Mouse (Mus musculus) liver, postnatal 0 days (tissue): Measurements from ENCODE around the gene 0610030E20Rik. TPM values are rescaled to one million over a fixed set of nuclear protein-coding genes. Genes with fewer than 3 reads are reported as not detected.
A peak's percentile ranks its signal among the peaks of the same experiment; 100 is the strongest.

Experiments used
- ATAC-seq: fragments of 200-750 bp; cut with Nextera tagmentation; 2 replicates; pipeline ENCODE4 v1.8.0; 2017; ENCODE audit warnings: mild to moderate bottlenecking, moderate library complexity
- DNase-seq: peaks from one replicate; pipeline ENCODE4 v3.0.0-alpha.2; 2016
- H3K27ac ChIP-seq: fragments of 300-500 bp; sonication (generic); 2 replicates; pipeline ENCODE4 v1.5.1; 2014; ENCODE audit warnings: antibody characterized with exemption, moderate library complexity, mild to moderate bottlenecking, low read depth
- H3K27me3 ChIP-seq: fragments of 300-500 bp; sonication (generic); 2 replicates; pipeline ENCODE4 v1.6.1; 2014; ENCODE audit warnings: low read length, control low read depth, mixed read lengths; ENCODE audit not compliant: insufficient read depth
- H3K36me3 ChIP-seq: fragments of 300-500 bp; sonication (generic); replicated peaks from 2 replicates; pipeline ENCODE4 v1.6.1; 2014; ENCODE audit warnings: mild to moderate bottlenecking, control low read depth, low read length, moderate library complexity, mixed read lengths; ENCODE audit not compliant: insufficient read depth
- H3K4me1 ChIP-seq: fragments of 300-500 bp; sonication (generic); 2 replicates; pipeline ENCODE4 v1.6.1; 2014; ENCODE audit warnings: antibody characterized with exemption, mild to moderate bottlenecking, control low read depth; ENCODE audit not compliant: insufficient read depth
- H3K4me2 ChIP-seq: fragments of 300-500 bp; sonication (generic); 2 replicates; pipeline ENCODE4 v1.6.1; 2014; ENCODE audit warnings: low read depth, mild to moderate bottlenecking, low read length, moderate library complexity, mixed read lengths
- H3K4me3 ChIP-seq: fragments of 300-500 bp; sonication (generic); 2 replicates; pipeline ENCODE4 v1.5.1; 2014; ENCODE audit warnings: low read depth, low read length
- H3K9ac ChIP-seq: fragments of 300-500 bp; sonication (generic); replicated peaks from 2 replicates; pipeline ENCODE4 v1.6.1; 2014; ENCODE audit warnings: mild to moderate bottlenecking, moderate library complexity
- H3K9me3 ChIP-seq: fragments of 300-500 bp; sonication (generic); 2 replicates; pipeline ENCODE4 v1.6.1; 2016; ENCODE audit warnings: mild to moderate bottlenecking, control low read depth, low read length, mixed read lengths
- CTCF ChIP-seq: sonication (generic); IDR thresholded peaks from 2 replicates; pipeline ENCODE4 v1.5.1; 2016; ENCODE audit warnings: antibody characterized with exemption, low read depth
- EP300 ChIP-seq: IDR thresholded peaks from 2 replicates; pipeline ENCODE4 v1.6.1; 2016; ENCODE audit warnings: antibody characterized with exemption, low read depth, mild to moderate bottlenecking
- WGBS: fragments of 180-500 bp; shearing (Covaris S2); extraction: QIAGEN DNeasy Blood & Tissue Kit; methylation state at CpG from one replicate; pipeline ENCODE4 v1.1.7; 2014; ENCODE audit not compliant: insufficient replicate concordance; 5-methylcytosine and 5-hydroxymethylcytosine counted together
- polyA plus RNA-seq: library from polyadenylated mRNA; unstranded; fragments of >200 nt; fragmentation: Nextera tagmentation; extraction: Ambion mirVana; gene quantifications from 2 replicates; pipeline ENCODE4 v1.2.1, GENCODE M21; 2015

0610030E20Rik gene
- polyA plus RNA-seq, 1 experiment from 2014 or later, result 13.3 TPM

DNA sequence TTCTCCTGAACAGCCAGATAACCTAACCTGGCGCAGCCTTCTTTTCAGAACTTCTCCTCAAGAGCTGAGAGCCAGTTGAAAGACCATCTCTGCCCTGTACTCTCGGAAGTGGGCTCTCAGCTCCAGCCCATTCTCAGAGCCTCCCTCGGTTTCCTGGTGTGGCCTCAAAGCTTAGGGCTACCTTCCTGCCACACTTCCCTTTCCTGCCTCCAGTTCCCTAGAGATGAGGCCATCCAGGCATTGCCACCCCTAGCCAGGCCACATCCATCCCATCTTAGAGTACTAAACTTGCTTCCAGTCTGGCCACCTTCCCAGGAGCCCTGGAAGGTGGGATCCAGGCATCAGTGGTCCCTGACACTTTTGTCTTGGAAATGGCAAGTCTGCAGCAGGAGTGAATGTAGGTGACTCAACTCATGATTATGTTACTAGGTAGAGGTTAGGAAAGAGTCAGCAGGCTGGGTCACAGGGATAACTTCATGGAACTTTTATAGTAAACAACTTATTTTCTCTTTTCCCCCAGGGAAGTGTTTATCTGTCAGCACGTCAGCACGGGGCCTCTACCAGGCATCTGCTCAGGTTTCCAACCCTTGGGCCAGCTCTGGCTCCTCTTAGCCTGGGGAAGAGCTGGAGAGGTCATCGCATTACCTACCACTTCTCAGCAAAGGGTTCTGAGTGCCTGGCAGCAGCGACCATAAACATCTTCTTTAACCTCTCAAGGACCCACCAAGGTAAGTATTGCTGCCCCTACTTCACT, 32.4 kb downstream of the 0610030E20Rik start:
- 0 out of 2 replicates have a peak, but pooled peaks cover 6% of the 10 kb centered on the region for H3K36me3 ChIP-seq
- no peak for DNase-seq
- peak overlapping the region; percentile 75 for H3K4me3 ChIP-seq
- H3K27ac ChIP-seq, result peak overlapping the region; percentile 86
- peak; percentile 20 for ATAC-seq
- H3K9ac ChIP-seq, result peak overlapping the region; percentile 79
- H3K27me3 ChIP-seq, result no peaks in the 10 kb centered on the region
- no peaks in the 10 kb centered on the region for H3K9me3 ChIP-seq
- H3K4me1 ChIP-seq, result peaks cover 31% of the 10 kb centered on the region
- TF ChIP-seq EP300, result no peak
- no peak for TF ChIP-seq CTCF
- WGBS, result 17% methylated on average over 7 of the region's 7 CpGs
- peak overlapping the region; percentile 70 for H3K4me2 ChIP-seq

DNA sequence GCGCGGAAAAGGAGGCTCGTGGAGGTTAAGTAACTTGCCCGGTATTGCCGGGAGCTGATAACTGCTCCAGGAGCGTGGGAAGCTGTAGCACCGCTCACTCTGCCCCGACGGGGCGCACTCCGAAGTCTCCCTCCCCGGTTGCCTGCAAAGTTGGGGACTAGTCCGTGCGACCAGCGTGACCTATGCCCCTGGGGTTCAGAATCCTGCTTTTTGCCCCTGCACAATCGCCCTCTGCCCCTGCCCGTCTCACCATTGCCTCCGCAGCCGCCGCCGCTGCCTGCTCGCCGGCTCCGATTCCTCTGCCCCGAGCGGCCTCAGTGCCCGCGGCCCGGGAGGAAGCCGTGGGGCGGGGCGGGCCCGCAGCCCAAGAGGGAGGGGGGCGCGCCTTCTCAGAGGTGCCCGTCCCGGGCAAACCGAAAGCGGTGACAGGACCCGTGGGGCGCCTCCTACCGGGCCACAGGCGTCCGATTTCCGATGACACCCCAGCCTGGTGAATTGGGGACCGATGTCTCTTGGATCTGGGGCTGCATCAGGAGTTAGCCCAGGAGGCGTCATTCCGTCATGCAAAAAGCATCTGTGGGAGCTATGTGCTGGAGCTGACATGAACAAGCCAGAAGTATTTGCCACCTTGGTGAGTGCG, 33.1 kb downstream of the 0610030E20Rik start, which contains the start of gene Vamp5:
Gene Vamp5, minus strand, starts transcription at position 338 of the 640 bp plus-strand sequence.
- DNase-seq (peak; percentile 92), ATAC-seq (peak; percentile 90)
- H3K27me3 ChIP-seq, result no peaks in the 10 kb centered on the region
- H3K27ac ChIP-seq, result peak within 1 kb of the TSS; percentile 86
- TF ChIP-seq EP300, result no peak
- peak; percentile 72 for TF ChIP-seq CTCF
- WGBS, result 2% methylated on average over 49 of the region's 49 CpGs
- no peaks in the 10 kb centered on the region for H3K9me3 ChIP-seq
- H3K4me2 ChIP-seq, result peak within 1 kb of the TSS; percentile 70
- peaks cover 24% of the 10 kb centered on the region for H3K4me1 ChIP-seq
- peak within 1 kb of the TSS; percentile 75 for H3K4me3 ChIP-seq
- H3K9ac ChIP-seq, result peak within 1 kb of the TSS; percentile 79
- H3K36me3 ChIP-seq, result peaks cover 13% of the 10 kb centered on the region

DNA sequence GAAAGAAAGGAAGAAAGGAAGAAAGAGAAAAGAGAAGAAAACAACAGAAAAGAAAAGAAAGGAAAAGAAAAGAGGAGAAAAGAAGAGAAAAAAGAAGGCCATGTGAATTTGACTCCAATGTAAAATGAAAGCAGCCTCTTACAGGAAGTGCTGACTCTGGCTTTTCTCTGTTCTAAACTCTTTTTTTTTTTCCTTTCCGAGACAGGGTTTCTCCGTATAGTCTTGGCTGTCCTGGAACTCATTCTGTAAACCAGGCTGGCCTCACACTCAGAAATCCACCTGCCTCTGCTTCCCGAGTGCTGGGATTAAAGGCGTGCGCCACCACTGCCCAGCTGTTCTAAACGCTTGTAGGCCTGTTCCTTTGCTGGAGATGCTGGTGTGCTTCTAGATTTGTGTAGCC, 35.4 kb downstream of the 0610030E20Rik start:
- peak overlapping the region; percentile 19; the same call in 1 of the 2 replicates for H3K9ac ChIP-seq
- peak overlapping the region; percentile 53 for H3K27ac ChIP-seq
- DNase-seq (no peak), ATAC-seq (no peak)
- H3K36me3 ChIP-seq, result peaks cover 31% of the 10 kb centered on the region
- no peaks in the 10 kb centered on the region for H3K27me3 ChIP-seq
- no peaks in the 10 kb centered on the region for H3K9me3 ChIP-seq
- H3K4me2 ChIP-seq, result no peak overlapping the region
- H3K4me1 ChIP-seq, result peaks cover 25% of the 10 kb centered on the region
- WGBS, result 63% methylated on average over 6 of the region's 6 CpGs
- TF ChIP-seq EP300, result no peak
- no peak for TF ChIP-seq CTCF
- no peak overlapping the region for H3K4me3 ChIP-seq

DNA sequence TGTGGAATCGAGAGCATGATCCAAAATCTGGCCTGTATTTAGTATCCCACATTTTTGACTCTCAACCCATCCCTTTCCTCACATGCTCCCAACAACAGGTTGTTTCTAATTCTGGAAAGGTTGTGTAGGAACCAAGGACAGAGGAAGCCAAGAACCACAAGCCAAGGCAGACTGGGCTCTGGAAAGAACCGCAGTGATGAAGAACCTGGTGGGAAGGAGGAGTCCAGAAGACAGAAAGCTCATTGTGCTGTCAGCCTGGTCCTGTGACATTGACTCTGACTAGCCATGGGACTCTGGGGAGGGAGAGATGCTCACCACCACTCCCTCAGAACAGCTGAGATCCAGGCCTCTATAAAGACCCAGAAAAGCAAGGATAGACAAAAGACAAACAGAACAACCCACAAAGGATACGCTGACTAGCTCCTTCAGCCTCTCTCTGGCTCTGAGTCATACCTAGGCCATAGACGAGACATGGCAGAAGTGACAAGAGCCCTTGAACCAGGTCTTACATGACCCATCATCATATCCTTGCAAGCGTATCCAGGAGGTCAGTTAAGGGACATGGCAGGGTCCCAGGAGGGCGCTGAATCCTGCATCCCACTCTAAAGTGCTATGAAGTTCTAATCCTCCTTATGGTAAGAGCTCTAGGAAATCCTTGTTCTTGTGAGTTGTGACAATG, 36.2 kb downstream of the 0610030E20Rik start:
- Histone ChIP-seq H3K4me1 (peaks cover 31% of the 10 kb centered on the region), H3K4me3 (no peak overlapping the region), H3K9ac (peak overlapping the region; percentile 23; the same call in 1 of the 2 replicates), H3K9me3 (no peaks in the 10 kb centered on the region), H3K27me3 (no peaks in the 10 kb centered on the region), H3K27ac (peak overlapping the region; percentile 74), H3K4me2 (peak overlapping the region; percentile 31), H3K36me3 (peaks cover 39% of the 10 kb centered on the region)
- DNase-seq, result no peak
- WGBS, result 70% methylated on average over 6 of the region's 6 CpGs
- ATAC-seq, result no peak
- TF ChIP-seq EP300 (no peak), CTCF (no peak)

DNA sequence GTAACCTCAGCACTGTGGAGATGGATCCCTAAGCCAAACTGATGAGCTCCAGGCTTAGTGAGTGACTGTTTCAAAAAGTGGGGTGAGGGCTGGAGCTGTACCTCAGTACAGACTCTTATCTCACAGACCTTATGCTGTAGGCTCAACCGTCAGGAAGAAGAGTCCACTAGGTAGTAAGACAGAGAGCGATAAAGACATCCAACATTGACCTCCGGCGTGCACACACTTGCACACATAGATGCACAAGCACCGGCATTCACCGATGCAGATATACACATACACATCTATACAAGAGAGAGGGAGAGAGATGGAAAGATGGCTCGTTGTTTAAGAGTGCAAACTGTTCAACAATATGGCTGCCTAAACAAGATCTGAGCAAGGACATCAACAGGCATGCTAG, 36.8 kb downstream of the 0610030E20Rik start:
- DNase-seq (no peak), ATAC-seq (peak; percentile 73)
- Histone ChIP-seq H3K4me1 (peaks cover 38% of the 10 kb centered on the region), H3K36me3 (peaks cover 44% of the 10 kb centered on the region), H3K27ac (peak overlapping the region; percentile 74), H3K9ac (no peak overlapping the region), H3K4me2 (peak overlapping the region; percentile 31), H3K27me3 (no peaks in the 10 kb centered on the region), H3K9me3 (no peaks in the 10 kb centered on the region), H3K4me3 (no peak overlapping the region)
- 69% methylated on average over 7 of the region's 7 CpGs for WGBS
- TF ChIP-seq CTCF (no peak), EP300 (peak; percentile 96)

DNA sequence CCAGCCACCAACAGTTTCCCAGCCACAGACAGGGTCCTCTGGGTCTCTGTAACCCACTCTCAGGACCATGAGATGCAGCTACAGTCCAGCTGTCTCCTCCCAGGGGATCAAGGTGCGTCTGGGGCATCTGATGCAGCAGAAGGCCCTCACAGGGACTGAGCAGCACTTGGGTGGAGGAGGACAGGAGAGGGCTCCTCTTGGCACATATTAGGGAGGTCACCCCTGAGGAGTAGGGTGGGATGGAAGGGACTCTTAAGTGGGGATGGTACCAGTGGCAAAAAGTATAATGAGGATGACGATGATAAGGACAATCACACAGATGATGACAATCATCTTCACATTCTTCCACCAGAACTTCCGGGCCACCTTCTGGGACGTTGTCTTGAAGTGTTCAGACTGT, 38.1 kb downstream of the 0610030E20Rik start:
- no peak overlapping the region for H3K9ac ChIP-seq
- no peak for ATAC-seq
- 57% methylated on average over 4 of the region's 4 CpGs for WGBS
- no peak overlapping the region for H3K4me2 ChIP-seq
- H3K4me1 ChIP-seq, result peaks cover 35% of the 10 kb centered on the region
- no peak for DNase-seq
- no peaks in the 10 kb centered on the region for H3K27me3 ChIP-seq
- peak overlapping the region; percentile 26; the same call in 1 of the 2 replicates for H3K27ac ChIP-seq
- no peak for TF ChIP-seq CTCF
- TF ChIP-seq EP300, result no peak
- H3K36me3 ChIP-seq, result peaks cover 44% of the 10 kb centered on the region
- H3K4me3 ChIP-seq, result no peak overlapping the region
- no peaks in the 10 kb centered on the region for H3K9me3 ChIP-seq
